Mouse (Mus musculus) thymus, postnatal 36 days (tissue): ENCODE results near the gene Srsf12.

Experiments used
- DNase-seq, 2 experiments: peaks; one replicate each; pipeline ENCODE4 v3.0.0; 2022; ENCODE audit warnings: mixed read lengths in 2 of 2

Gene Srsf12

GRCm38 (mm10) chr4:33249716-33250230, 41.0 kb downstream of the Srsf12 start:
- DNase-seq, result no peak

DNA sequence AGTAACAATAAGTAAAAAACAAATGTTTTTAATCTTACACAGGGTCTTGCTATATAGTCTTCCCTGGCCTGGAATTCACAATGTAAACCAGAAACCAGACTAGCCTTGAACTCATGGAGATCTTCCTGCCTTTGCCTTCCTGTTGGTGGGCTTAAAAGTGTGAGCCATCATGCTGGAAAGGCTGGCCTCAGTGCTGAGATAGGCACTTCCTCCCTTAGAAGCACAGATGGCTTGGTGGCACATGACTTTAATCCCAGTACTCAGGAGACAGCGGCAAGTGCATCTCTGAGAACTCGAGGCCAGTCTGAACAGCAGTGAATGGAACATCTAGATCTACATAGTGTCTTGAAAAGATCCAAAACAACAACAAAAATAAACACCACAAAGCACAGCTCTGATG, 42.1 kb downstream of the Srsf12 start:
- no peak for DNase-seq

GRCm38 (mm10) chr4:33254706-33255105, 45.9 kb downstream of the Srsf12 start:
- no peak for DNase-seq

DNA sequence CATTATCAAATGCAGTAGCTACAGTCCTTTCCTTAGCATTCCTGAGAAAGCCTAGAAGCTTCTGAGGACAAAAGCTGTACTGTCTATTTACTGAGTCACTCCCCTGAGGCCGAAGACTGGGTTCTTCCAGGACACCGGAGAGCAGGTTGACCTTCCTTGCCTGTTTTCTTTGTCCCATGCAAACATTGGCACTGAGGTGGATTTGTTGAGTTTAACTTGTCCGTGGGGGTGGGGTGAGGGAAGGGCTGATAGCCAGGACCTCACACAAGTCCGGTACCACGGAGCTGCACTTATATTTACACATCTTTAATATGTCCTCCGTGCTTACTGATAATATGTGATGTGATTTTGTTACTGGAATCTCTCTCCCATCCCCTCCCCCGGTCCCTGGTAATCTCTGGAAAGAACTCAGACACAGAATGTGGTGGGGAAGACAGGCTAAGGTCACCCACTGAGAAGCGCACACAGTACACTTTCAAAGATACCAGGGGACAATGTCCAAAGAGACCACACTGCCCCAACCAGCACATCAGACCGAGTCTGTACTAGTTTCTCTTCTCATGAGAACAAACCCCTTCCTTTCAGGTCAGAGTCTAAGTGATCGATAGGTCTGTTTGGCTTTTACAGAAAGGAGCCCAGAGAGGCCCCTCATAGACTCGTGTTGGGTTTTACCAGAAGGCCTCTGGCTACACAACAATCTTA, 48.6 kb downstream of the Srsf12 start:
- DNase-seq, result no peak

DNA sequence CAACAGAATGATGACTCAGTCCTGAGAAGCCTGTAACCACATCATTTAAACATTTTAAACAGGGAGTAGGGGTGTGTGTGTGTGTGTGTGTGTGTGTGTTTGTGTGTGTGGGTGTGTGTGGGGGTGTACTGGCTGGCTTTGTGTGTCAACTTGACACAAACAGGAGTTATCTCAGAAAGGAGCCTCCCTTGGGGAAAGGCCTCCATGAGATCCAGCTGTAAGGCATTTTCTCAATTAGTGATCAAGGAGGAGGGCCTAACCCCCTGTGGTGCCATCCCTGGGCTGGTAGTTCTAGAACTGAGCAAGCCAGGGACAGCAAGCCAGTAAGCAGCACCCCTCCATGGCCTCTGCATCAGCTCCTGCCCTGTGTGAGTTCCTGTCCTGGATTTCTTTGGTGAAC, 51.5 kb downstream of the Srsf12 start:
- no peak for DNase-seq

- DNase-seq, result no peak
Measured at GRCm38 (mm10) chr4:33261311-33261753, 52.5 kb downstream of the Srsf12 start.

DNA sequence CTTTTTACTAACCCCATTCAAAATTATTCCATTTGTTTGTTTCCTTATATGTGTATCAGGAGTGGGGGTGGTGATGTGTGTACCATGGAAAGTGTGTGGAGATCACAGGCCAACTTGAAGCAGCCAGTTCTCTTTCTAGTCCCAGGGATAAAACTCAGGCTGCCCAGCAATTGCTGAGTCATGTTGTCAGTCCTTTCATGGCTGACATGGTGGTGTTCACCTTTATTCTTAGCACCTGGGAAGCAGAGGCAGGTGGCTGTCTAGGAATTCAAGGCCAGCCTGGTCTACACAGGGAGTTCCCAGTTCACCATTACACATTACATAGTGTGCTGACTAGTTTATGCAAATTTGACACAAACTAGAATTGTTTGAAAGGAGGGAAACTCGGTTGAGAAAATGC, 54.1 kb downstream of the Srsf12 start:
- DNase-seq, result no peak

- DNase-seq, result no peak
Measured at GRCm38 (mm10) chr4:33264979-33265726, 56.4 kb downstream of the Srsf12 start.

GRCm38 (mm10) chr4:33270386-33271314, 61.9 kb downstream of the Srsf12 start:
- DNase-seq, result no peak

- no peak for DNase-seq
Measured at GRCm38 (mm10) chr4:33273437-33273836, 64.6 kb downstream of the Srsf12 start.

GRCm38 (mm10) chr4:33281891-33282685, 73.3 kb downstream of the Srsf12 start:
- DNase-seq, result no peak
